Mouse (Mus musculus) neural tube, embryonic 11.5 days (tissue): ENCODE data around the gene Tet1. TPM values are rescaled to one million over a fixed set of nuclear protein-coding genes. Genes with fewer than 3 reads are reported as not detected.
"Not testable (repeated sequence)": the region's sequence is repeated elsewhere in the genome, so short reads cannot be mapped to it uniquely, and the experiment has no call there.

Source experiments
- ATAC-seq: fragments of 200-750 bp; cut with Nextera tagmentation; 2 replicates; pipeline ENCODE4 v1.8.0; 2017; ENCODE audit warnings: moderate number of reproducible peaks, mild to moderate bottlenecking, moderate TSS enrichment, moderate library complexity; ENCODE audit not compliant: insufficient read depth, low FRiP score, low TSS enrichment
- DNase-seq: peaks from one replicate; pipeline ENCODE4 v3.0.0-alpha.2; 2015; ENCODE audit warnings: low spot score
- H3K27ac ChIP-seq: fragments of 300-500 bp; sonication (generic); 2 replicates; pipeline ENCODE4 v1.5.1; 2014; ENCODE audit warnings: low read depth, mild to moderate bottlenecking, low read length
- H3K27me3 ChIP-seq: fragments of 300-500 bp; sonication (generic); 2 replicates; pipeline ENCODE4 v1.6.1; 2014; ENCODE audit warnings: mild to moderate bottlenecking, low read length, mixed read lengths; ENCODE audit not compliant: control insufficient read depth, insufficient read depth
- H3K36me3 ChIP-seq: fragments of 300-500 bp; sonication (generic); 2 replicates; pipeline ENCODE4 v1.6.1; 2014; ENCODE audit warnings: mild to moderate bottlenecking, low read length, moderate library complexity, mixed read lengths; ENCODE audit not compliant: control insufficient read depth, insufficient read depth
- H3K4me1 ChIP-seq: fragments of 300-500 bp; sonication (generic); 2 replicates; pipeline ENCODE4 v1.6.1; 2014; ENCODE audit warnings: low read length, mixed read lengths; ENCODE audit not compliant: control insufficient read depth, insufficient read depth
- H3K4me2 ChIP-seq: fragments of 300-500 bp; sonication (generic); 2 replicates; pipeline ENCODE4 v1.6.1; 2014; ENCODE audit warnings: low read depth, mild to moderate bottlenecking, moderate library complexity
- H3K4me3 ChIP-seq: fragments of 300-500 bp; sonication (generic); 2 replicates; pipeline ENCODE4 v1.5.1; 2014; ENCODE audit warnings: low read depth, low read length
- H3K9ac ChIP-seq: fragments of 300-500 bp; sonication (generic); 2 replicates; pipeline ENCODE4 v1.6.1; 2014; ENCODE audit warnings: mild to moderate bottlenecking, low read length
- H3K9me3 ChIP-seq: fragments of 300-500 bp; sonication (generic); 2 replicates; pipeline ENCODE4 v1.6.1; 2016; ENCODE audit warnings: low read length; ENCODE audit not compliant: control insufficient read depth
- WGBS: fragments of 180-500 bp; shearing (Covaris S2); extraction: QIAGEN DNeasy Blood & Tissue Kit; methylation state at CpG from one replicate; pipeline ENCODE4 v1.1.7; 2014; 5-methylcytosine and 5-hydroxymethylcytosine counted together
- polyA plus RNA-seq: library from polyadenylated mRNA; unstranded; fragments of >200 nt; fragmentation: Nextera tagmentation; extraction: Ambion mirVana; gene quantifications from 2 replicates; pipeline ENCODE4 v1.2.1, GENCODE M21; 2014

Gene Tet1
- polyA plus RNA-seq, 1 experiment from 2014 or later, result 30.1 TPM

- ATAC-seq (peak; percentile 73), DNase-seq (peak; percentile 29)
- Histone ChIP-seq H3K36me3 (peaks cover 12% of the 10 kb centered on the region), H3K27ac (peak overlapping the region; percentile 82), H3K27me3 (no peaks in the 10 kb centered on the region), H3K4me1 (no peaks in the 10 kb centered on the region), H3K9me3 (no peaks in the 10 kb centered on the region), H3K4me2 (peak overlapping the region; percentile 58), H3K9ac (peak overlapping the region; percentile 87), H3K4me3 (peak overlapping the region; percentile 78)
- WGBS, result 1% methylated on average over 54 of the region's 78 CpGs
Observed at GRCm38 (mm10) chr10:62791251-62792176, 117.3 kb downstream of the Tet1 start.

GRCm38 (mm10) chr10:62781776-62782175 lies 127.0 kb downstream of the Tet1 start:
- H3K36me3 ChIP-seq, result peaks cover 28% of the 10 kb centered on the region
- not testable (repeated sequence) for H3K27ac ChIP-seq, H3K4me2 ChIP-seq, H3K4me3 ChIP-seq, H3K9me3 ChIP-seq, ATAC-seq, H3K9ac ChIP-seq, H3K4me1 ChIP-seq, DNase-seq, H3K27me3 ChIP-seq
- 92% methylated on average over 1 of the region's 1 CpGs for WGBS

Other genes with a start within 250 kb of the Tet1 start
- gene Stox1, start 182.9 kb downstream of the Tet1 start, polyA plus RNA-seq, result 1.1 and 1.9 TPM in 2 replicates
- 154 and 167 TPM in 2 replicates for gene Ccar1, start 116.7 kb downstream of the Tet1 start, polyA plus RNA-seq
- gene Slc25a16, start 11.6 kb upstream of the Tet1 start, polyA plus RNA-seq, result 11.6 and 12.1 TPM in 2 replicates
- 23.3 and 27.5 TPM in 2 replicates for gene Dna2, start 38.0 kb upstream of the Tet1 start, polyA plus RNA-seq
- gene Rufy2, start 71.2 kb upstream of the Tet1 start, polyA plus RNA-seq, result 20.1 and 22.7 TPM in 2 replicates
- gene Hnrnph3, start 115.2 kb upstream of the Tet1 start, polyA plus RNA-seq, result 147 and 159 TPM in 2 replicates
- 0.55 and 1.4 TPM in 2 replicates for gene Pbld2, start 115.3 kb upstream of the Tet1 start, polyA plus RNA-seq
- gene Pbld1, start 151.2 kb upstream of the Tet1 start, polyA plus RNA-seq, result 0.99 and 1.4 TPM in 2 replicates
- 0.49 and 0.89 TPM in 2 replicates for gene Atoh7, start 190.7 kb upstream of the Tet1 start, polyA plus RNA-seq